Mouse (Mus musculus): Measurements from ENCODE around the gene Klhl3. TPM values are rescaled to one million over a fixed set of nuclear protein-coding genes. Genes with fewer than 3 reads are reported as not detected.

Klhl3 gene
- polyA plus RNA-seq, 1 experiment from 2014 or later: 4.6 TPM

- 76% methylated on average over 6 of the region's 6 CpGs for WGBS
- no peak overlapping the region for H3K4me3 ChIP-seq (ENCODE audit: low read length)
- H3K27ac ChIP-seq (ENCODE audit: low read length): no peak overlapping the region
- no peaks in the 10 kb centered on the region for H3K9me3 ChIP-seq (ENCODE audit: control insufficient read depth, low read length)
- H3K4me2 ChIP-seq (ENCODE audit: low read depth, low read length): no peak overlapping the region
- peaks cover 7% of the 10 kb centered on the region; the same call in 1 of the 2 replicates for H3K4me1 ChIP-seq (replicated peaks; ENCODE audit: control insufficient read depth, insufficient read depth, low read length)
- ATAC-seq (ENCODE audit: low read depth): peak; percentile 34; the same call in 1 of the 2 replicates
- no peaks in the 10 kb centered on the region for H3K36me3 ChIP-seq (ENCODE audit: control insufficient read depth, insufficient read depth, low read length)
- H3K9ac ChIP-seq (ENCODE audit: low read length): no peak overlapping the region
- H3K27me3 ChIP-seq (ENCODE audit: control insufficient read depth, insufficient read depth, low read depth, low read length): no peaks in the 10 kb centered on the region
Observed at GRCm38 (mm10) chr13:58074466-58074865, 38.9 kb downstream of the Klhl3 start.

- H3K36me3 ChIP-seq (ENCODE audit: control insufficient read depth, insufficient read depth, low read length): no peaks in the 10 kb centered on the region
- H3K4me1 ChIP-seq (replicated peaks; ENCODE audit: control insufficient read depth, insufficient read depth, low read length): peaks cover 6% of the 10 kb centered on the region; the same call in 1 of the 2 replicates
- H3K27me3 ChIP-seq (ENCODE audit: control insufficient read depth, insufficient read depth, low read depth, low read length): no peaks in the 10 kb centered on the region
- no peak overlapping the region for H3K4me3 ChIP-seq (ENCODE audit: low read length)
- no peak overlapping the region for H3K4me2 ChIP-seq (ENCODE audit: low read depth, low read length)
- H3K9ac ChIP-seq (ENCODE audit: low read length): no peak overlapping the region
- H3K27ac ChIP-seq (ENCODE audit: low read length): no peak overlapping the region
- 77% methylated on average over 12 of the region's 12 CpGs for WGBS
- no peak for ATAC-seq (ENCODE audit: low read depth)
- H3K9me3 ChIP-seq (ENCODE audit: control insufficient read depth, low read length): no peaks in the 10 kb centered on the region
Observed at GRCm38 (mm10) chr13:58073254-58073882, 40.0 kb downstream of the Klhl3 start.

GRCm38 (mm10) chr13:58071209-58071608 is 42.2 kb downstream of the Klhl3 start:
- WGBS: 81% methylated on average over 21 of the region's 21 CpGs
- H3K27me3 ChIP-seq (ENCODE audit: control insufficient read depth, insufficient read depth, low read depth, low read length): no peaks in the 10 kb centered on the region
- no peaks in the 10 kb centered on the region for H3K36me3 ChIP-seq (ENCODE audit: control insufficient read depth, insufficient read depth, low read length)
- no peak overlapping the region for H3K4me2 ChIP-seq (ENCODE audit: low read depth, low read length)
- peaks cover 23% of the 10 kb centered on the region for H3K4me1 ChIP-seq (replicated peaks; ENCODE audit: control insufficient read depth, insufficient read depth, low read length)
- H3K4me3 ChIP-seq (ENCODE audit: low read length): no peak overlapping the region
- H3K9me3 ChIP-seq (ENCODE audit: control insufficient read depth, low read length): no peaks in the 10 kb centered on the region
- H3K27ac ChIP-seq (ENCODE audit: low read length): no peak overlapping the region
- no peak for ATAC-seq (ENCODE audit: low read depth)
- H3K9ac ChIP-seq (ENCODE audit: low read length): no peak overlapping the region

GRCm38 (mm10) chr13:58070504-58070903 is 42.9 kb downstream of the Klhl3 start:
- ATAC-seq (ENCODE audit: low read depth): no peak

GRCm38 (mm10) chr13:58068421-58069209 is 44.8 kb downstream of the Klhl3 start:
- no peak for ATAC-seq (ENCODE audit: low read depth)
- H3K4me1 ChIP-seq (replicated peaks; ENCODE audit: control insufficient read depth, insufficient read depth, low read length): peaks cover 35% of the 10 kb centered on the region
- no peak overlapping the region for H3K4me2 ChIP-seq (ENCODE audit: low read depth, low read length)
- H3K9me3 ChIP-seq (ENCODE audit: control insufficient read depth, low read length): no peaks in the 10 kb centered on the region
- H3K36me3 ChIP-seq (ENCODE audit: control insufficient read depth, insufficient read depth, low read length): no peaks in the 10 kb centered on the region
- peak overlapping the region; percentile 2; the same call in 1 of the 2 replicates for H3K27ac ChIP-seq (ENCODE audit: low read length)
- no peaks in the 10 kb centered on the region for H3K27me3 ChIP-seq (ENCODE audit: control insufficient read depth, insufficient read depth, low read depth, low read length)
- H3K9ac ChIP-seq (ENCODE audit: low read length): no peak overlapping the region
- no peak overlapping the region for H3K4me3 ChIP-seq (ENCODE audit: low read length)
- WGBS: 80% methylated on average over 15 of the region's 15 CpGs

More at GRCm38 (mm10) chr13:58070504-58070903, 42.9 kb downstream of the Klhl3 start:
- Histone ChIP-seq H3K4me2 (ENCODE audit: low read depth, low read length) (no peak overlapping the region), H3K36me3 (ENCODE audit: control insufficient read depth, insufficient read depth, low read length) (no peaks in the 10 kb centered on the region), H3K9ac (ENCODE audit: low read length) (no peak overlapping the region), H3K4me3 (ENCODE audit: low read length) (no peak overlapping the region), H3K27me3 (ENCODE audit: control insufficient read depth, insufficient read depth, low read depth, low read length) (no peaks in the 10 kb centered on the region), H3K9me3 (ENCODE audit: control insufficient read depth, low read length) (no peaks in the 10 kb centered on the region), H3K27ac (ENCODE audit: low read length) (no peak overlapping the region), H3K4me1 (replicated peaks; ENCODE audit: control insufficient read depth, insufficient read depth, low read length) (peaks cover 29% of the 10 kb centered on the region)
- WGBS: 60% methylated on average over 12 of the region's 12 CpGs

GRCm38 (mm10) chr13:58067540-58068103 is 45.8 kb downstream of the Klhl3 start:
- peak overlapping the region; percentile 20; the same call in 1 of the 2 replicates for H3K9ac ChIP-seq (ENCODE audit: low read length)
- WGBS: 20% methylated on average over 17 of the region's 17 CpGs
- peak overlapping the region; percentile 44 for H3K4me2 ChIP-seq (ENCODE audit: low read depth, low read length)
- peaks cover 2% of the 10 kb centered on the region; the same call in 1 of the 2 replicates for H3K36me3 ChIP-seq (ENCODE audit: control insufficient read depth, insufficient read depth, low read length)
- H3K9me3 ChIP-seq (ENCODE audit: control insufficient read depth, low read length): no peaks in the 10 kb centered on the region
- H3K4me1 ChIP-seq (replicated peaks; ENCODE audit: control insufficient read depth, insufficient read depth, low read length): peaks cover 35% of the 10 kb centered on the region
- ATAC-seq (ENCODE audit: low read depth): peak; percentile 69
- H3K27ac ChIP-seq (ENCODE audit: low read length): peak overlapping the region; percentile 93
- no peak overlapping the region; the same call in 1 of the 2 replicates for H3K4me3 ChIP-seq (ENCODE audit: low read length)
- H3K27me3 ChIP-seq (ENCODE audit: control insufficient read depth, insufficient read depth, low read depth, low read length): no peaks in the 10 kb centered on the region

GRCm38 (mm10) chr13:58066496-58067389 is 46.6 kb downstream of the Klhl3 start:
- 37% methylated on average over 14 of the region's 14 CpGs for WGBS
- no peak overlapping the region for H3K9ac ChIP-seq (ENCODE audit: low read length)
- peaks cover 35% of the 10 kb centered on the region for H3K4me1 ChIP-seq (replicated peaks; ENCODE audit: control insufficient read depth, insufficient read depth, low read length)
- peak; percentile 70 for ATAC-seq (ENCODE audit: low read depth)
- H3K4me2 ChIP-seq (ENCODE audit: low read depth, low read length): peak overlapping the region; percentile 44
- H3K9me3 ChIP-seq (ENCODE audit: control insufficient read depth, low read length): no peaks in the 10 kb centered on the region
- peak overlapping the region; percentile 93 for H3K27ac ChIP-seq (ENCODE audit: low read length)
- peaks cover 4% of the 10 kb centered on the region for H3K36me3 ChIP-seq (ENCODE audit: control insufficient read depth, insufficient read depth, low read length)
- H3K27me3 ChIP-seq (ENCODE audit: control insufficient read depth, insufficient read depth, low read depth, low read length): no peaks in the 10 kb centered on the region
- no peak overlapping the region for H3K4me3 ChIP-seq (ENCODE audit: low read length)

GRCm38 (mm10) chr13:58066081-58066495 is 47.3 kb downstream of the Klhl3 start:
- Histone ChIP-seq H3K27me3 (ENCODE audit: control insufficient read depth, insufficient read depth, low read depth, low read length) (no peaks in the 10 kb centered on the region), H3K9ac (ENCODE audit: low read length) (no peak overlapping the region), H3K36me3 (ENCODE audit: control insufficient read depth, insufficient read depth, low read length) (peaks cover 4% of the 10 kb centered on the region), H3K9me3 (ENCODE audit: control insufficient read depth, low read length) (no peaks in the 10 kb centered on the region), H3K27ac (ENCODE audit: low read length) (peak overlapping the region; percentile 93), H3K4me3 (ENCODE audit: low read length) (no peak overlapping the region), H3K4me2 (ENCODE audit: low read depth, low read length) (no peak overlapping the region), H3K4me1 (replicated peaks; ENCODE audit: control insufficient read depth, insufficient read depth, low read length) (peaks cover 35% of the 10 kb centered on the region)
- 70% methylated on average over 13 of the region's 13 CpGs for WGBS
- no peak; the same call in 1 of the 2 replicates for ATAC-seq (ENCODE audit: low read depth)

All from lung, embryonic 16.5 days (tissue).